In the genomic region with DNA sequence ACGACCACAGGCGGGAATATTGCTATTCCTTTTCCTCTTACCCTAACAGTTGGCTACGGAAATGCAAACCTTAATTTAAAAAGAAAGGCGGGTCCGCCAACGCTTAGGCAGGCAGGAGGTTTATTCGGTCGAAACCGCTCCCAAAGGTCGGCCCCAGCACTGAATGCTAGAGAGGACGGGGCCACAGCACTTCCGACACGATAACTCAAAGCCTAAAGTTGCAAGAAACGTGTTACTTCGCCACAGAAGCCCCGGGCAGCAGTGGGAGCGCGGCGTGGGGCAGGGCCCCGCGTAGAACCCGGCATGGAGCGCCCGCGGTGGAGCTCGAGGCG, we compare ENCODE assay signal across 8 mouse cellular contexts. TPM values are rescaled to one million over a fixed set of nuclear protein-coding genes. Genes with fewer than 3 reads are reported as not detected.
DNase-seq lines count a peak whose midpoint lies in the region; ATAC-seq and TF ChIP-seq lines count a peak whose summit lies in the region.

No protein-coding gene starts in this region.

- H3K9ac ChIP-seq in heart, embryonic 14.5 days (ENCODE audit: low read length) = peak overlapping the region; percentile 99
- H3K9ac ChIP-seq in ES-Bruce4 (ENCODE audit: low read depth, poor library complexity, severe bottlenecking) = peak overlapping the region; percentile 96
- peak overlapping the region; percentile 81 for H3K9ac ChIP-seq in forebrain, embryonic 15.5 days (replicated peaks)
- H3K9ac ChIP-seq in lung, postnatal 0 days (replicated peaks; ENCODE audit: low read depth) = peak overlapping the region; percentile 98

- intact Hi-C loops in heart, postnatal 10 days (cut with DNase I) = loop anchor here (5.0 kb wide), 1 partner anchor 146 kb away; no protein-coding TSS in a partner anchor

- no peak for ATAC-seq in heart, embryonic 14.5 days (ENCODE audit: insufficient number of reproducible peaks, insufficient read depth, low FRiP score, low read depth)
- no peak for ATAC-seq in forebrain, embryonic 15.5 days (replicated peaks)
- no peak for ATAC-seq in lung, postnatal 0 days
- no peak for ATAC-seq in activated CD4-positive, CD25-positive, alpha-beta regulatory T cell, adult 4 months

- no peaks in the 10 kb centered on the region for H3K9me3 ChIP-seq in heart, embryonic 14.5 days (ENCODE audit: control insufficient read depth, low read length)
- H3K9me3 ChIP-seq in ES-Bruce4 (replicated peaks; ENCODE audit: control insufficient read depth, insufficient read depth, low read length, poor library complexity, severe bottlenecking) = no peaks in the 10 kb centered on the region
- H3K9me3 ChIP-seq in forebrain, embryonic 15.5 days = no peaks in the 10 kb centered on the region
- no peaks in the 10 kb centered on the region for H3K9me3 ChIP-seq in lung, postnatal 0 days (ENCODE audit: low read length)

- TF ChIP-seq CTCF in ES-Bruce4 (IDR thresholded peaks at IDR 0.05; ENCODE audit: low read depth, low read length) = no peak
- TF ChIP-seq CTCF in lung, postnatal 0 days (IDR thresholded peaks at IDR 0.05) = no peak

- DNase-seq in heart, postnatal 10 days = no peak
- no peak for DNase-seq in lung, postnatal 0 days (ENCODE audit: low spot score)
- no peak for DNase-seq in right cerebral cortex, postnatal 10 days (ENCODE audit: low spot score in 2 of 2)
- no peak for DNase-seq in cerebellum, postnatal 14 days

- peaks cover 8 to 21% of the 10 kb centered on the region in 2 experiments for H3K4me1 ChIP-seq in heart, embryonic 14.5 days (ENCODE audit: control insufficient read depth in 2 of 2, insufficient read depth in 2 of 2, low read length in 2 of 2)
- H3K4me1 ChIP-seq in ES-Bruce4 (ENCODE audit: control insufficient read depth, insufficient read depth, low read length) = no peaks in the 10 kb centered on the region
- peaks cover 39% of the 10 kb centered on the region for H3K4me1 ChIP-seq in forebrain, embryonic 15.5 days
- peaks cover 12% of the 10 kb centered on the region; the same call in 1 of the 2 replicates for H3K4me1 ChIP-seq in lung, postnatal 0 days (ENCODE audit: insufficient read depth, low read depth, low read length)

- no peak for TF ChIP-seq EP300 in ES-Bruce4 (IDR thresholded peaks at IDR 0.05; ENCODE audit: insufficient read depth, low read depth, low read length)
- no peak for TF ChIP-seq EP300 in lung, postnatal 0 days (IDR thresholded peaks at IDR 0.05)

- peaks cover 31% of the 10 kb centered on the region for H3K36me3 ChIP-seq in heart, embryonic 14.5 days (ENCODE audit: control insufficient read depth, insufficient read depth, low read length)
- H3K36me3 ChIP-seq in ES-Bruce4 (ENCODE audit: control insufficient read depth, insufficient read depth, low read length, poor library complexity, severe bottlenecking) = peaks cover 34% of the 10 kb centered on the region
- peaks cover 26% of the 10 kb centered on the region for H3K36me3 ChIP-seq in forebrain, embryonic 15.5 days
- H3K36me3 ChIP-seq in lung, postnatal 0 days (ENCODE audit: insufficient read depth, low read length) = peaks cover 12% of the 10 kb centered on the region; the same call in 1 of the 2 replicates

- H3K27me3 ChIP-seq in heart, embryonic 14.5 days (ENCODE audit: control insufficient read depth, insufficient read depth, low read length) = no peaks in the 10 kb centered on the region
- no peaks in the 10 kb centered on the region for H3K27me3 ChIP-seq in ES-Bruce4 (ENCODE audit: control insufficient read depth, insufficient read depth, low read length, poor library complexity, severe bottlenecking)
- H3K27me3 ChIP-seq in forebrain, embryonic 15.5 days = no peaks in the 10 kb centered on the region
- no peaks in the 10 kb centered on the region for H3K27me3 ChIP-seq in lung, postnatal 0 days (replicated peaks; ENCODE audit: insufficient read depth, low read length)

- H3K4me2 ChIP-seq in heart, embryonic 14.5 days (ENCODE audit: low read length) = peak overlapping the region; percentile 93
- peak overlapping the region; percentile 70 for H3K4me2 ChIP-seq in forebrain, embryonic 15.5 days (replicated peaks)
- peak overlapping the region; percentile 68 for H3K4me2 ChIP-seq in lung, postnatal 0 days (replicated peaks; ENCODE audit: low read depth, low read length)

- H3K27ac ChIP-seq in heart, embryonic 14.5 days (replicated peaks in 1 of 2; ENCODE audit: control insufficient read depth in 1 of 2, insufficient read depth in 1 of 2, low read depth in 2 of 2, low read length in 2 of 2) = peak overlapping the region; percentile 67 to 84; a peak in 3 of 4 replicates
- H3K27ac ChIP-seq in ES-Bruce4 (ENCODE audit: insufficient read depth, low read length) = 0 out of 2 replicates have a peak overlapping the region, but pooled peaks have one; percentile 12
- H3K27ac ChIP-seq in forebrain, embryonic 15.5 days (replicated peaks) = peak overlapping the region; percentile 88
- peak overlapping the region; percentile 87 for H3K27ac ChIP-seq in lung, postnatal 0 days (ENCODE audit: low read length)

- WGBS in heart, embryonic 14.5 days = 1% methylated on average over 27 of the region's 27 CpGs
- WGBS in forebrain, embryonic 15.5 days = under 1% methylated on average over 27 of the region's 27 CpGs
- WGBS in lung, postnatal 0 days = under 1% methylated on average over 26 of the region's 27 CpGs

- TF ChIP-seq POLR2A in ES-Bruce4 (IDR thresholded peaks at IDR 0.05; ENCODE audit: insufficient read depth, low read length) = no peak

- peak overlapping the region; percentile 87 to 97 for H3K4me3 ChIP-seq in heart, embryonic 14.5 days (ENCODE audit: control insufficient read depth in 1 of 2, insufficient read depth in 1 of 2, low read depth in 1 of 2, low read length in 2 of 2)
- peak overlapping the region; percentile 81 for H3K4me3 ChIP-seq in ES-Bruce4 (ENCODE audit: low read depth, low read length)
- H3K4me3 ChIP-seq in forebrain, embryonic 15.5 days = peak overlapping the region; percentile 62
- peak overlapping the region; percentile 94 for H3K4me3 ChIP-seq in lung, postnatal 0 days (ENCODE audit: low read depth, low read length)

RNA-seq across cellular contexts. Expression of gene U2af1, which starts 0.6 kb away (rescaled TPM):
- polyA plus RNA-seq in heart, embryonic 14.5 days (2014; fragmentation: Nextera tagmentation; extraction: Ambion mirVana) = 96.5 and 112 TPM in 2 replicates
- total RNA-seq in heart, postnatal 10 days (2021) = 100 to 1,000 TPM; 111 TPM
- polyA plus RNA-seq in ES-Bruce4 (2011; ENCODE audit: insufficient read depth, insufficient read length, low read depth, missing spikeins) = 461 and 463 TPM in 2 replicates
- polyA plus RNA-seq in forebrain, embryonic 15.5 days (2015; fragmentation: Nextera tagmentation; extraction: Ambion mirVana) = 270 and 280 TPM in 2 replicates
- polyA plus RNA-seq in lung, postnatal 0 days (2015; fragmentation: Nextera tagmentation; extraction: Ambion mirVana) = 151 and 161 TPM in 2 replicates
- 10 to 100 TPM; 60.6 to 77.9 TPM for polyA plus RNA-seq in activated CD4-positive, CD25-positive, alpha-beta regulatory T cell, adult 4 months (2017; shearing (Covaris generic))

RNA-seq across cellular contexts. Expression of gene Cryaa, which starts 19.5 kb away (rescaled TPM):
- not detected in 2 replicates for polyA plus RNA-seq in heart, embryonic 14.5 days (2014; fragmentation: Nextera tagmentation; extraction: Ambion mirVana)
- total RNA-seq in heart, postnatal 10 days (2021) = not detected
- not detected in 2 replicates for polyA plus RNA-seq in ES-Bruce4 (2011; ENCODE audit: insufficient read depth, insufficient read length, low read depth, missing spikeins)
- polyA plus RNA-seq in forebrain, embryonic 15.5 days (2015; fragmentation: Nextera tagmentation; extraction: Ambion mirVana) = not detected in 2 replicates
- polyA plus RNA-seq in lung, postnatal 0 days (2015; fragmentation: Nextera tagmentation; extraction: Ambion mirVana) = 0.76 and 1.2 TPM in 2 replicates
- not detected for polyA plus RNA-seq in activated CD4-positive, CD25-positive, alpha-beta regulatory T cell, adult 4 months (2017; shearing (Covaris generic))

RNA-seq across cellular contexts. Expression of gene Cbs, which starts 21.1 kb away (rescaled TPM):
- polyA plus RNA-seq in heart, embryonic 14.5 days (2014; fragmentation: Nextera tagmentation; extraction: Ambion mirVana) = 0.96 and 1.0 TPM in 2 replicates
- total RNA-seq in heart, postnatal 10 days (2021) = 1 to 10 TPM in 1 of 2 experiments, under 1 TPM in 1; 0.55 to 1.0 TPM
- polyA plus RNA-seq in ES-Bruce4 (2011; ENCODE audit: insufficient read depth, insufficient read length, low read depth, missing spikeins) = 19.5 and 32.8 TPM in 2 replicates
- 9.8 and 10.6 TPM in 2 replicates for polyA plus RNA-seq in forebrain, embryonic 15.5 days (2015; fragmentation: Nextera tagmentation; extraction: Ambion mirVana)
- 1.2 and 1.4 TPM in 2 replicates for polyA plus RNA-seq in lung, postnatal 0 days (2015; fragmentation: Nextera tagmentation; extraction: Ambion mirVana)
- under 1 TPM in 1 of 2 experiments, not detected in 1; 0.05 TPM for polyA plus RNA-seq in activated CD4-positive, CD25-positive, alpha-beta regulatory T cell, adult 4 months (2017; shearing (Covaris generic))

Comparison
In these comparisons a context has a peak if more than half of its experiments do, and no peak if none do; other contexts are left out.
1. H3K27ac ChIP-seq: peak in every context shown above with its lines; median percentile 88 in forebrain, embryonic 15.5 days; 87 in lung, postnatal 0 days; 76 in heart, embryonic 14.5 days; 12 in ES-Bruce4.